Mouse (Mus musculus) right cerebral cortex, adult 18-20 months (tissue): ENCODE results near the gene Krr1.
"Not testable (repeated sequence)": the region's sequence is repeated elsewhere in the genome, so short reads cannot be mapped to it uniquely, and the experiment has no call there.

Source experiments
- DNase-seq: peaks from one replicate; pipeline ENCODE4 v3.0.0; 2022; ENCODE audit warnings: mixed read lengths

Krr1 gene

GRCm38 (mm10) chr10:111983070-111983469 lies 10.6 kb downstream of the Krr1 start:
- no peak for DNase-seq

DNA sequence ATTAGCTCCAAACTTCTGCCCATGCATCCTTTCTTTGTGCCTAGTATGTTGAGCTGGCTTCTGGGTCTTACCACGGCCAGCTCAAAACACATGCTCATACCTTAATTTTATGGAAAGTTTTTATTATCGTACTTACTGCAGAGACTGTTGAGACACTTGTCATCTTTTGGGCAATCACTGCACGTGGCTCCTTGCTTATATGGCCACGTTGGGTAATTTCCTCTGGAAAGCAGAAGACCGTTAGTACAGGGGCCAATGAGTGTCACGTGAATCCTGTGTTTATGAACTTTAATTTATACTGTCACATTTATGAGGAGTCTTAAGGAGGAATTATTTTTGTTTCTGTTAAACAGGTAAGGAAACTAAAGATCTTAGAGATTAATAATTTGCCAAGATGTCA lies 14.0 kb downstream of the Krr1 start:
- DNase-seq, result no peak

GRCm38 (mm10) chr10:111995803-111996548 lies 23.5 kb downstream of the Krr1 start:
- DNase-seq, result no peak

- no peak for DNase-seq
Measured at GRCm38 (mm10) chr10:111996549-111996904, 24.1 kb downstream of the Krr1 start.

DNA sequence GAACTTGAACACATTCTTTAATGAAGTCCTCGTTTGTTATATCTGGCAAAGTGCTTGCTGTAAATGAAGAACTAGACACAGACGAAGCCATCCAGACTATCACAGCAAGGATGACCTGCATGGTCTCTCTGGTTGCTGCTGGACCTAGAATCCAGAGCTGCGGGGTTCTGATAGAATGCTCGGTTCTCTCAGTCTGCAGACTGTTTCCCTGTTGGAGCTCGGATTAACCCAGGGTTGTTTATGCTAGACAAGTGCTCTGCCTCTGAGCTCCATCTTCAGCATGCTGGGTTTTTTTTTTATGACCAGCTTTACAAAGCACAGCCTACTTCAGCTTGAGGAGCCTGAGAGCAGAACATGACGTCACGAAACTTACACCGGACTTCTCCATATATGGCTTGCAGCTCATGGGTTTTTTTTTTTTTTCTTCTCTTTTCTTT lies 24.5 kb downstream of the Krr1 start:
- DNase-seq, result no peak

GRCm38 (mm10) chr10:111997671-111998070 lies 25.2 kb downstream of the Krr1 start:
- DNase-seq, result no peak

DNA sequence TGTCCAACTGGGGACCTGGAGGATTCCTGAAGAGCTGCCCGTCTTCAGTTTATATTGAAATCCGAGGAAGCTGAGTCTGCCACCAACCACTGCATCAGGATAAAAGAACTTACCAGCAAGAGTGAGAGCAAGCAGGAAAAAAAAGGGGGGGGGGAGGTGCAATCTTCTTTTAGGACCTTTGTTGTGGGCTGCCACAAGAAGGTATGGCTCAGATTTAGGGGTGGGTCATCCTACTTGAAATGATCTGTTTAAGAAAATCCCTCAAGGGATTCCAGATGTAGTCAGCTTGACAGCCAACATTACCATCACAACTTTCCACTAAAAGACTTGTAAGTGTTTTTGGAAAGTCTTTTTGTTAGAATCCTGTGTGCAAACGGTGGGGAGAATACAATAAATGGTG lies 27.3 kb downstream of the Krr1 start:
- DNase-seq, result no peak

GRCm38 (mm10) chr10:112000568-112000967 lies 28.1 kb downstream of the Krr1 start:
- DNase-seq, result no peak

- DNase-seq, result no peak
Measured at GRCm38 (mm10) chr10:112001350-112001749, 28.9 kb downstream of the Krr1 start.

DNA sequence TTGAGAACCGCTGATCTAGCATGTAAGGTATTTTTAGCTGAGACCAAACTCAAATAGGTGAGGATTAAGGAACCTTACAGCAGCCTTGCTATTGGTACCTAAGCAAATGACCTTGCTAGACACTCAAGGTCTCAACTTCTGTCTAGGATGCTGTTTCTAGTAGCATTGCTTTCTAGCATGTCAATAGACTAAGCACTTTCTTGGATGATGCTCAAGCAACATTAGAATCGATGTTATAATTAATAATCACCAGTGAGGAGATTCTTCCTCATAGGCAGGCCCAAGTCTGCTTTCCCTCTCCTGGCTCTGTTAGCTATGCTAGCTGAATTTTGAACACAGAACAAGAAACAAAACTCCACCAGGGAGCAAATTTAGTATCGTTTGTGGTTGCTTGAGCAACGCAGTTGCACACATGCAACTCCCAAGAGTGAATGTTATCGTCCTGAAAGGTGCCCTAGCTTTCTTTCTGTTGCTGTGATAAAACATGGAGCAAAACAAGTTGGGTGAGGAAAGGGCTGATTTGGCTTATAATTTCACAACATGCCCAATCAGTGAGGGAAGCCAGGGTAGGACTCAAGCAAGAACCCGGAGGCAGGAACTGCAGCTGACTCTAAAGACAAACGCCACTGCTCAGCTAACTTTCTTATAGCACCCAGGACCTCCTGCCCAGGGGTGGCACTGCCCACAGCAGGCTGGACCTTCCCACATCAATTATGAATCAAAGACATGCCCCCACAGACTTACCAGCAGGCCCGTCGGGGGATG lies 29.5 kb downstream of the Krr1 start:
- DNase-seq, result no peak

- DNase-seq, result no peak
Measured at GRCm38 (mm10) chr10:112002544-112003215, 30.2 kb downstream of the Krr1 start, which contains the start of gene Glipr1. Gene Glipr1, minus strand, starts transcription at chr10:112002631.

GRCm38 (mm10) chr10:112009511-112009910 lies 37.0 kb downstream of the Krr1 start:
- not testable (repeated sequence) for DNase-seq

GRCm38 (mm10) chr10:112023585-112023984 lies 51.1 kb downstream of the Krr1 start:
- DNase-seq, result no peak

DNA sequence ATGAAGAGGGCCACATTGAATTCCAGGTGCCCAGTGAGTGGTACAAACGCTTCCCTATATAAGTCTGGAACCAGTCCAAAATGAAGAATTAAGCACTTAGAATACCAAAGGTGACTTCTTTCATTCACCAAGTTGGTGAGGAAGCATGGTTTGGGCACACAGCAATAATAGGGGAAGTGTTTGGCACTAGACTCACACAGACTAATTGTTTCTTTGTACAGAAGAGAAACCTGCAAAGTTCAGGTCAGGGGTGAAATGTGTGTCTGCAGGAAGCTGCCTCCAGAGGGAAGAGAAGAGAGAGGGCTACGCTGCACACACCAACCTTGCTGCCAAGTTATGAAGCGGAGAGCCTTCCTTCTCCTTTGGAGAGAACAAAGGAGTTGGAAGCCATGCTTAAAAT lies 56.2 kb downstream of the Krr1 start:
- not testable (repeated sequence) for DNase-seq
